Mouse (Mus musculus) testis, postnatal 10 days (tissue): ENCODE results near the gene Lrrc3b.

Source experiments
- DNase-seq: peaks from one replicate; pipeline ENCODE4 v3.0.0; 2021; ENCODE audit warnings: low spot score

Lrrc3b gene

GRCm38 (mm10) chr14:15438485-15439157 is at the start of gene Lrrc3b:
Gene Lrrc3b (minus strand): TSS chr14:15438987.
- DNase-seq = peak; percentile 45

- no peak for DNase-seq
Measured at GRCm38 (mm10) chr14:15477668-15478067, 38.9 kb upstream of the Lrrc3b start.

GRCm38 (mm10) chr14:15438096-15438484 is 697 bp downstream of the Lrrc3b start:
- no peak for DNase-seq

- DNase-seq = no peak
Measured at GRCm38 (mm10) chr14:15437501-15437941, 1.3 kb downstream of the Lrrc3b start.

- DNase-seq = no peak
Measured at GRCm38 (mm10) chr14:15437046-15437445, 1.7 kb downstream of the Lrrc3b start.

- no peak for DNase-seq
Measured at GRCm38 (mm10) chr14:15436586-15436985, 2.2 kb downstream of the Lrrc3b start.

- DNase-seq = no peak
Measured at GRCm38 (mm10) chr14:15432396-15432795, 6.4 kb downstream of the Lrrc3b start.

- no peak for DNase-seq
Measured at GRCm38 (mm10) chr14:15421624-15422023, 17.2 kb downstream of the Lrrc3b start.

- DNase-seq = no peak
Measured at GRCm38 (mm10) chr14:15410686-15411534, 27.9 kb downstream of the Lrrc3b start.

- DNase-seq = no peak
Measured at GRCm38 (mm10) chr14:15385536-15385935, 53.3 kb downstream of the Lrrc3b start.

GRCm38 (mm10) chr14:15384972-15385371 is 53.8 kb downstream of the Lrrc3b start:
- no peak for DNase-seq

- DNase-seq = no peak
Measured at GRCm38 (mm10) chr14:15384532-15384931, 54.3 kb downstream of the Lrrc3b start.

- DNase-seq = no peak
Measured at GRCm38 (mm10) chr14:15383133-15383532, 55.7 kb downstream of the Lrrc3b start.

- no peak for DNase-seq
Measured at GRCm38 (mm10) chr14:15377368-15377767, 61.4 kb downstream of the Lrrc3b start.

- no peak for DNase-seq
Measured at GRCm38 (mm10) chr14:15376786-15377185, 62.0 kb downstream of the Lrrc3b start.

GRCm38 (mm10) chr14:15374271-15374670 is 64.5 kb downstream of the Lrrc3b start:
- DNase-seq = no peak

GRCm38 (mm10) chr14:15372985-15373384 is 65.8 kb downstream of the Lrrc3b start:
- DNase-seq = no peak

GRCm38 (mm10) chr14:15365045-15365444 is 73.7 kb downstream of the Lrrc3b start:
- DNase-seq = no peak

- DNase-seq = no peak
Measured at GRCm38 (mm10) chr14:15359893-15360292, 78.9 kb downstream of the Lrrc3b start.

- DNase-seq = no peak
Measured at GRCm38 (mm10) chr14:15359134-15359533, 79.7 kb downstream of the Lrrc3b start.

- peak; percentile 89 for DNase-seq
Measured at GRCm38 (mm10) chr14:15355512-15355911, 83.3 kb downstream of the Lrrc3b start.

- no peak for DNase-seq
Measured at GRCm38 (mm10) chr14:15354299-15354698, 84.5 kb downstream of the Lrrc3b start.

GRCm38 (mm10) chr14:15333130-15333529 is 105.7 kb downstream of the Lrrc3b start:
- no peak for DNase-seq
